Mouse (Mus musculus) testis, postnatal 10 days (tissue): ENCODE results near the gene Cdc7.

ENCODE experiments used
- DNase-seq: peaks from one replicate; pipeline ENCODE4 v3.0.0; 2021; ENCODE audit warnings: low spot score

Gene Cdc7

DNA sequence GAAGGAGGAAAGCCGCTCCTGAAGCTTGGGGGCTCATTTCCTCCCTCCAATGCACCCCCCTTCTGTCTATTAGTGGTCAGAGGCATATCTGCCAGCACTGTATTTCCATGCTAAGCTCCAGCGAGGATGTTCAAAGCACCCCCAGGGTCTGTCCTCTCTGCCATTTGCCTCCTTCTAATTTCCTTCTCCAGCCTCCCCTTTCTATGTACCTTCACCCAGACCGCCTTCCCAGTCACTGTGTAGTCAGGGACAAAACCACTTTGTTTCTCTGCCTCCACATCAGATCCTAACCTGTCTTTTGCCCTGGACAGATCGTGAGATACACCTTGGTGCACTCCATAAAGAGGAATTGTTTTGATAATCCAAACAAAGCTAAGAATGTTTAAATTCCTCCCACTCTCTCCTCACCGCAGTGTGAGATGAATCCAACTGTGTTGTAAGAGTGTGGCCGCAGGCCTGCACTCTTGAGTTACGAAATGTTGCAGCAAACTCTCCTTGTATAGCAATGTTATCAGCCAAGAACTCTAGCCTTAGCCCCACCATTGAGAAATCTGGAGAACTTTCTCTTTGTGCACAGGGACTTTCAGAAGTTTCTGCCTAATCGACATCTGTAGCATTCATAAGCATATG is 27.3 kb downstream of the Cdc7 start:
- DNase-seq = no peak

GRCm38 (mm10) chr5:106994716-106995115 is 30.6 kb downstream of the Cdc7 start:
- DNase-seq = no peak

DNA sequence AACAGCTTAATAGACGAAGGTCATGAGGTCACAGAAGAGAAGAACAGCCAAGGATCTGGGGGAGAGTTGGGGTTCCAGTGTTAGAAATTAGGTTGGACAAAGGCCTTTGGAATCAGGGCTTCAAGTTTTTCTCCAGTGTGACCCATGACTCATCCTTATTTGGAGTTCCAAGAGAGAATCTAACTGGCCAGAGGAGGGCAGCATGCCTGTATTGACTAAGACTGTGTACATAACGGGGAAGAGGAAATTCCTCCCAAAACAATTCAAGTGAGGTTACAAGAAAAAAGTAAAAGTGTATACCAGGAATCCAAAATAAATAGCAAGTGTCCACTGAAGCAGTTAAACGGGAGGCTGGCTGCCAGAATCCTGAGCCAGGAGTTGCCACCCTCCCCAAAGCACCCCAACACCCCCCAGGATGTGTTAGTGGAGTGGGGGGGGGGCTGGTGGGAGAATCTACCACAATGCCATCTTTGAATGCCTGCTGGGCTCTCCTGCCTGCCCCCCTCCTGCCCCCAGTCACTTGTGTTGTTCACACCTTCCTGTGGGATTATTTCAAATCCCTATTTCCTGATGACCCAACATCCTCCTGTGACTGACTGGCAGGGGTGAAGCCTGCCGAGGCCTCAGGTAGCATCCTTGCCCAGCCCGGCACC is 31.9 kb downstream of the Cdc7 start:
- DNase-seq = peak; percentile 75

DNA sequence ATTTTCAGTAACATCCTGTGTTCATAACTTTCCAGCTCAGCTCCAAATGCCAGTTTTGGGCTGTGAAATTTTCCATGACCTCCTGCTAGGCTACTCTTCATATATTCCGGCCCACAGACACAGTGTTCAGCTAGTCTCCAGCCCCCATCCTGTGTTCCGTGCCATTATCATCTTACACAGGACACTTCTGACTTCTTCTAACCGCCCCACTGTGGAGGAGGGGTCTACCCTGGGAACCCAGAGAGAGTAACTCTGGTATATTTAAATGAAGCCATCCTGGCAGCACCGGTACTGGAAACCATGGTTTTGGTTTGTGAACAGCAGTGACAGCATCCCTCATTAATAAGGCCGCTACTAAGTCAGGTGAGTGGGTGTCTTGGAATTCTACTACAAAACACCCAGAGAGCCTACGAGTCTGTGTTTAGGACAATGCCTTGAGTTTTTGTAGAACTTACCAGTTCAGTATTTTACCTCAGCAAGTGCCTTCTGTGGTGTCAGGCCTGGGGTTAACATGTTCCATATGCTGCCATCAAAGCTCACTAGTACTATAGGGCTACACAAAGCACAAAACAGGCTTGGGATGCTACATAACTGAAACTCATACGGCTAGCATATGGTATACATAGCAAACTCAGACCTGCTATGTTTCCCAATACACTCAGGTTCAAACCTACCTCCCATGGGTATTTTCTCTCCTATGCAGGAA is 32.6 kb downstream of the Cdc7 start:
- DNase-seq = no peak

- DNase-seq = no peak
These were observed 37.4 kb downstream of the Cdc7 start for GRCm38 (mm10) chr5:107001396-107002090.

DNA sequence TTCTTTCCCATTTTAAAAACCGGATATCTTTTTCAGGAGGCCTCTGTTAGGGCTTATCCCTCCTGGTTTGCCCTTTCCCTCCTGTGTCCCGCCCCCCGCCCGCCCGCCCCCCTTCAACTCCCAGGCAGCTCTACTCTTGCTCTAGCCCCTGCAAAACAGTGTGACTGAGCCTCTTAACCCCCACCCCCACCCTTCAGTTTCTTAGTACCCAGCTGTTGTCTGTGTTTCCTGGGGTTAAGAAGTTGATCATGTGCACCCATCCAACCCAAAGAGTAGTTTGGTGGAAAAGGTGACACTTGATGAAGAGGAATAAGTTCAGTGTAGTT is 37.9 kb downstream of the Cdc7 start:
- DNase-seq = no peak

- peak; percentile 13 for DNase-seq
These were observed 45.6 kb downstream of the Cdc7 start for GRCm38 (mm10) chr5:107009721-107010120.

GRCm38 (mm10) chr5:107010300-107010699 is 46.2 kb downstream of the Cdc7 start:
- DNase-seq = peak; percentile 19

DNA sequence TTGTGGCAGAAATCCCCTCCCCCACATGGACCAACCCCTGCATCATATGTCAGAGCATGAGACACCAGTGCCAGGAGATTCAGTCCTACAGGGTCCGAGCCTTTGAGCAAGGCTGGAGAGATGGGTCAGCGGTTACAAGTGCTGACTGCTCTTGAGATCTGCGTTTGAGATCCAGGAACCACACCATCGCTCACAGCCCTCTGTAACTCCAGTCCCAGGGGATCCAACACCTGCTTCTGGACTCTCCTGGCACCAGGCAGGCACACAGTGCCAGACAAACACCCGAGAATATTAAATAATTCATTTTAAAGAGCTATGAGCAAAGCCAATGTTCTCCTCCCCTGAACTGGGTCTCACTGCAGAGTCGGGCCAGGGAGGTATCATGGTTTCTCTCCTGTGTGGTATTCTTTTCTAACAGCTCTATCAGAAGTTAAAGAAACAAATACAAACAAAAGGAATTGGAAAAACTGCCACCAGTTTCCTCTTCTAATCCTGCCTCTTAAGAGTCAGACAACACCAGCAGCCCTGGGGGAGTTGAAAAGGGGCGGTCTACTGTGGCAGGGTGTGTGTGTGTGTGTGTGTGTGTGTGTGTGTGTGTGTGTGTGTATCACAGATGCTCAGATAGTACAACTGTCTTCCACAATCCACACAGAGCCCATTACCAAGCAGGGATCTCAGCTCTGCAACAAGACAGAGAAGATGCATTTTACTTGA is 47.4 kb downstream of the Cdc7 start:
- peak; percentile 27 for DNase-seq

GRCm38 (mm10) chr5:107012030-107012715 is 48.1 kb downstream of the Cdc7 start:
- peak; percentile 35 for DNase-seq

- DNase-seq = peak; percentile 25
These were observed 49.3 kb downstream of the Cdc7 start for GRCm38 (mm10) chr5:107013393-107013792.

GRCm38 (mm10) chr5:107014146-107014545 is 50.0 kb downstream of the Cdc7 start:
- DNase-seq = no peak

DNA sequence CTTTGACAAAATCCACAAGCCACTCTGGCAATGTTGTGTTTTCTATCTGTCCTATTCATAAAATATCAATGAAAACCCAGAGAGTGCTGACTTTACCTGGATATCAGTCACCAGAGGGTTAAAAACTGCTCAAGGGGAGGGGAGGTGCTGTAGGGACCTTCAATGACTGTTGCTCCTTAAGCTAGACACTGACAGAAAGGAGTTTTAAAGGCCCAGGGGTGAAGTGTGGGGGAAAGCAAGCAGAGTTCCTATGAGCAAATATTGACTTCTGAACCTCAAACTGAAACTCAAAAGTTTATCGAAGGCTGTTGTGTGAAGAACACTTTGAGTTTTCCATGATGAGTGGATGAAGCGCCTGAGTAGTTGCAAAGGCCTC is 50.9 kb downstream of the Cdc7 start:
- DNase-seq = no peak

DNA sequence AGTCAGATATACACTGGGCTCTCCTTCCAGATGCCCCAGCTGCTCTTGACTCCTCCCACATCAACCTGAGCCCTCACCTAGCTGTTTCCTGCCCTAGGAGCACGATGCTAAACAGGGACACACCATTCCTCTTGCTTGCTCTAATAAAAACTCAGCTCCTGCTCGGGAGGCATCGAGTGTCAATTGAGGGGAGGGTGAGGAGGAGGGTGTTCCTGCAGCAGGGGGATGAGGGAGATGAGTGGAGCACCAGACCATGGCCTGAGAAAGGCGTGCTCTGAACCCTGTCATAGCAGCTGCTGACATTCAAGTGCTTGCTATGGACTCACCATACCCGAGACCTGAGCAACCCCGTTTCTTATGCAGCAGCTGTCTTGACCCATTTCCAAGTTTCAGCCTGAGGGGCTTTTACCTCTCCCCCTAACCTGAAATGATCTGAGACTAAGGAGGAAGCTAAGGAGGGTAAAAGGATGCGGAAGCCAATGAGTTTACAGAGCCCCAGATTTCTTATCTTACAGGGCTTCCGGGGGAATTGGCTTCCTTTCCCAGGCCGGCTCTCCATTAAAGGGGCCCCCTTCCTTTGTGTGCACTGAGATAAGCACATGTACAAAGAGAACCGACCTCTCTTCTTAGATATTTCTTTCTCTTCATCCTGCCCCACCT is 51.4 kb downstream of the Cdc7 start:
- DNase-seq = peak; percentile 31

DNA sequence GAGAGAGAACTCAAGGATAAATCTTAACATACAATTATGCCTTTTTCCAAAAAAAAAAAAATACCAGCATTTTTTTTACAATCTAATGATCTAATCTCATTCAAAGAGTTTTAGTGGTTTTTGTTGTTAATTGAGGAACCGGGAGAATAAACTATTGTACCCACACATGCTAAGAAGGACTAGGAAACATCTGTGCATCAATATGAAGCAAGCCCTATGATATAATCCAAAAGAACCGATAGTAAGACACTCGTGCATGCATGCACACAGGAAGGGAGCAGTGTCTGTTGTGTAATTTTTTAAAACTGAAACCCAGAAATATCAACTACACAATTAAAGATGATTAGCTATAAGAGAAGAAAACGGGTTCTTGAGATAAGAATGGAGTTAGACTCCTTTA is 52.4 kb downstream of the Cdc7 start:
- no peak for DNase-seq

- no peak for DNase-seq
These were observed 53.4 kb downstream of the Cdc7 start for GRCm38 (mm10) chr5:107017544-107017943.

GRCm38 (mm10) chr5:107019057-107019456 is 54.9 kb downstream of the Cdc7 start:
- no peak for DNase-seq

DNA sequence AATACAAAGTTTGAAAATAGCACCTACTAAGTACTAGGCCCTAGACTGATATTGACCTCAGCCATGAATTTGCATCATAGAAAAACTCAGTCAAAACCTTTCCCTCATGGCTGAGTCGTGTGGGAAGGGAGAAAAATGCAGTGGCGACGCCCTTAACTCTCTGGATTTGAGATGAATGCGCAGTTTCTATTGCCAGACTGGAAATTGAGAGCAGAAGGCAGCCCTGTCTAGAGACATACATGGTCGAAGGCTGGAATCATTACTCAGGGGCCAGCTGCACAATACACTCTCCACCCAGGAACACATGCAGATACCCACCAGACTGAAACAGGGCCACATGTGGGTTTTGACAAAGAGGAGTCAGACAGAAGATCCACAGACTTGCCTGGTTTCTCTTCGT is 55.8 kb downstream of the Cdc7 start:
- no peak for DNase-seq

DNA sequence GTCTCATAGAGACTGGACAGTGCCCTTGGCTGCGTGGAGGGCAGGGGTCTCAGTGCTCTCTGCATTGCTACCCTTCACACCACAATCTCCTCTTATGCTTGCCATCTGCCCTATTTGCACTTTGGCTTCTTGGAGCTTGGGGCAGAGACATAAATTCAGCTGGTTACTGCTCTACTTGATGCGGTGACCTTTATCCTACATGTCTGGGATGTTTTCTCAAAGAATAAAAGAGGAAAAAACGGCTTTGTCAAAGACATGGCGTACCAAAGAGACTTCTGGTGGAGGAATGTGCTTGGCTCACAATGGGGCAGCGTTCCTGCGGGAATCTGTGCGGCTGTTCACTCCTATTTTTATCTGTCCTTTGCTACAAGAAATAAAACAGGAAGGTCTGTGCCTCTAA is 56.2 kb downstream of the Cdc7 start:
- no peak for DNase-seq

GRCm38 (mm10) chr5:107021291-107022063 is 57.4 kb downstream of the Cdc7 start:
- DNase-seq = no peak
